Mouse (Mus musculus): ENCODE measurements around the gene Zfp524. TPM values are rescaled to one million over a fixed set of nuclear protein-coding genes. Genes with fewer than 3 reads are reported as not detected.

Gene Zfp524
- polyA plus RNA-seq, 1 experiment from 2014 or later: 10.7 TPM

DNA sequence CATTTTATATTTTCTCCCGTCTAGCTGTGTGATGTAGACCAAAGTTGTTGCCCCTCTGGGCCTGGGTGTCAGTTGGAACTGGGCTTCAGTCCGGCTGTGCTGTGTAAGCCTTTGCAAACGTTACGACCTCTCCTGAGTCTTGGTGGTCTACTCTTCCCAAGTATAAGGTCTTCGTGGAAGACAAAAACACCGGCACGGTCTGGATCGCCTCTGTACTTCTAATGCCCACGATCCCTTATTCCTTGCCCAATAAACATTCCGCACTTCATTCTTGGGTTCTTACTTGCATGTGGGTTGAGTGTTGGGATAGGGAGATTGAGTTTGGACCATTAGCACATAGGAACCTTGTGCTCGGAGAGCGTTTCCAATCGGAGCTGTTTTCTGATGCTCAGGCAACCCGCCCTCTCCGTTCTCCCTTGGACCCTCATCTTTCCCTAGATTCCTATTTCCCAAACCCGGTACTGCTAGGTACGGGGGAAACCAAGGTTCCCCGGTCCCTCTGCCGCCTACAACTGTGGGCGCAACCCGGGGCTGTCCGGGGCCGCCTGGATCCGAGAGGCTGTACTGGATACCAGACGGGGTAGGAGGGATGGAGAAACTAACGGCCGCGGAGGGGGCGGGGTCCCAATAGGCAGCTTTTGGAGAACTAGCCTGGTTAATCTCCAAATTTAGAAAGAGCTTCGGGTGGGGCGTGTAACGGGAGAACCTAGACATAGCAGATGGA, 39.4 kb downstream of the Zfp524 start:
- WGBS: 9% methylated on average over 32 of the region's 32 CpGs
- Histone ChIP-seq H3K4me3 (peak overlapping the region; percentile 73), H3K4me1 (peaks cover 55% of the 10 kb centered on the region), H3K36me3 (no peaks in the 10 kb centered on the region), H3K4me2 (replicated peaks) (peak overlapping the region; percentile 89), H3K9me3 (no peaks in the 10 kb centered on the region), H3K27me3 (peaks cover 61% of the 10 kb centered on the region), H3K9ac (peak overlapping the region; percentile 66), H3K27ac (no peak overlapping the region)
- ATAC-seq (ENCODE audit: low FRiP score, low read depth): no peak

GRCm38 (mm10) chr7:5056651-5057263, 42.5 kb downstream of the Zfp524 start:
- Histone ChIP-seq H3K27me3 (peaks cover 61% of the 10 kb centered on the region), H3K27ac (peak overlapping the region; percentile 48; the same call in 1 of the 2 replicates), H3K9me3 (no peaks in the 10 kb centered on the region), H3K9ac (peak overlapping the region; percentile 87), H3K4me1 (peaks cover 61% of the 10 kb centered on the region), H3K36me3 (no peaks in the 10 kb centered on the region), H3K4me2 (replicated peaks) (peak overlapping the region; percentile 81), H3K4me3 (peak overlapping the region; percentile 70)
- 2% methylated on average over 43 of the region's 55 CpGs for WGBS
- 0 out of 2 replicates have a peak, but pooled peaks have one; percentile 5 for ATAC-seq (ENCODE audit: low FRiP score, low read depth)

DNA sequence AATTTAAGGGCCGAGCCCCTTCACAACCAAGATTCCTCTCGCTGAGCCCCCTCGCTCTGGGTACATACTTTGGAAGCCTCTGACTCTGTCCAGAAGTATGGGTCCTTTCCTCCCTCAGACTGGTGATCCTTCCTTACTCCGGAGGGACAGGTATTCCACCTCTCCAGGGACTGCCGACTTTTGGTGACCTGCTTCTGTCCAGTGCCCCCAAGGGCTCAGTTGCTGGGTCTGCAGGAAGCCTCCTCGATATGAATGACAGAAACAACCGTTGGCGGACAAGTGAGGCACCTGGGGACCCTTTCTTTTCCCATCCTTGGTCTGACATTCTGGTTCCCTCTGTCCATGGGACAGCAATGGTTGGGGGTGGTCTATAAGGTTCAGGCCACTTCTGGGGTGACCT, 43.2 kb downstream of the Zfp524 start:
- Histone ChIP-seq H3K27ac (no peak overlapping the region), H3K36me3 (no peaks in the 10 kb centered on the region), H3K4me3 (peak overlapping the region; percentile 70), H3K4me1 (peaks cover 55% of the 10 kb centered on the region), H3K27me3 (peaks cover 59% of the 10 kb centered on the region), H3K9me3 (no peaks in the 10 kb centered on the region), H3K9ac (peak overlapping the region; percentile 87), H3K4me2 (replicated peaks) (peak overlapping the region; percentile 81)
- WGBS: 24% methylated on average over 8 of the region's 8 CpGs
- ATAC-seq (ENCODE audit: low FRiP score, low read depth): no peak

DNA sequence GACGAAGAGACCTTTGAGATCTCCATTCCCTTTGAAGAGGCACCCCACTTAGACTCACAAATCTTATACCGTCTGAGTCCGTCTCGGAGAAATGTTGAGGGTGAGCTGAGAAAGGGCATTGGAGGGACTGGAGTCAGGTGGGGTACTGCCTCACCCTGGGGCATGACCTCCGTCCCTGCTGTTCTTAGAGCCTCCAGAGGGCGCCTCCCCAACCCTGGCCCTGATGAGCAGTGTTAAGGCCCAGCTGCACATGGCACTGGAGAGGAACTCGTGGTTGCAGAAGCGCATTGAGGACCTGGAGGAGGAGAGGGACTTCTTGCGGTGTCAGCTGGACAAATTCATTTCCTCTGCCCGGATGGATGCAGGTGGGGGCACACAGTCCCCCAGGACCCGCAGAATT, 43.6 kb downstream of the Zfp524 start:
- WGBS: 34% methylated on average over 11 of the region's 11 CpGs
- Histone ChIP-seq H3K27ac (no peak overlapping the region), H3K4me1 (peaks cover 51% of the 10 kb centered on the region), H3K9ac (peak overlapping the region; percentile 87; the same call in 1 of the 2 replicates), H3K4me3 (peak overlapping the region; percentile 70), H3K27me3 (peaks cover 54% of the 10 kb centered on the region), H3K4me2 (replicated peaks) (peak overlapping the region; percentile 81), H3K9me3 (no peaks in the 10 kb centered on the region), H3K36me3 (no peaks in the 10 kb centered on the region)
- ATAC-seq (ENCODE audit: low FRiP score, low read depth): no peak

DNA sequence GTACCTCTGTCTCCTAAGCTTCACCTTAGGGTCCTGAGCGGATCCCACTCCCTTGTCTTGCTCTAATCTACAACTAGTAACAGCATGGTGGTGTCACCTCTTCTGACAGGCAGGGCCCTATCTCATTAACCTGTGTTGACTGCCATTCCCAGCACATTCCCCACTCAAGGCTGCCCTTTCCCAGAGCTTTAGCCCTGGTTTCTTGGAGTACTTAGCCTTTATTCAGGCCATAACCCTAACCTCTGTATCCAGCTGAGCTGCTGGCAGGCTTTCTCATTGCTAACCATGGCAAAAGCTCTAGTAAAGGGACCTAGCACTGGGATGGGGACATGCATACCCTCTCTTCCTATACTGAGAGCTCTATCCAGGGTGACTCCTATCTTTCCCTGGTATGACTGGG, 44.4 kb downstream of the Zfp524 start:
- H3K27me3 ChIP-seq: peaks cover 46% of the 10 kb centered on the region
- H3K27ac ChIP-seq: no peak overlapping the region
- no peak for ATAC-seq (ENCODE audit: low FRiP score, low read depth)
- no peak overlapping the region for H3K4me3 ChIP-seq
- no peaks in the 10 kb centered on the region for H3K9me3 ChIP-seq
- 93% methylated on average over 1 of the region's 1 CpGs for WGBS
- H3K4me1 ChIP-seq: peaks cover 49% of the 10 kb centered on the region
- H3K9ac ChIP-seq: no peak overlapping the region
- no peaks in the 10 kb centered on the region for H3K36me3 ChIP-seq
- no peak overlapping the region for H3K4me2 ChIP-seq (replicated peaks)

- Histone ChIP-seq H3K36me3 (no peaks in the 10 kb centered on the region), H3K4me1 (peaks cover 49% of the 10 kb centered on the region), H3K27me3 (peaks cover 38% of the 10 kb centered on the region), H3K9me3 (no peaks in the 10 kb centered on the region), H3K27ac (no peak overlapping the region), H3K4me2 (replicated peaks) (peak overlapping the region; percentile 89), H3K9ac (0 out of 2 replicates have a peak overlapping the region, but pooled peaks have one; percentile 31), H3K4me3 (0 out of 2 replicates have a peak overlapping the region, but pooled peaks have one; percentile 3)
- 89% methylated on average over 12 of the region's 12 CpGs for WGBS
- no peak for ATAC-seq (ENCODE audit: low FRiP score, low read depth)
Measured at GRCm38 (mm10) chr7:5059421-5059820, 45.2 kb downstream of the Zfp524 start.

DNA sequence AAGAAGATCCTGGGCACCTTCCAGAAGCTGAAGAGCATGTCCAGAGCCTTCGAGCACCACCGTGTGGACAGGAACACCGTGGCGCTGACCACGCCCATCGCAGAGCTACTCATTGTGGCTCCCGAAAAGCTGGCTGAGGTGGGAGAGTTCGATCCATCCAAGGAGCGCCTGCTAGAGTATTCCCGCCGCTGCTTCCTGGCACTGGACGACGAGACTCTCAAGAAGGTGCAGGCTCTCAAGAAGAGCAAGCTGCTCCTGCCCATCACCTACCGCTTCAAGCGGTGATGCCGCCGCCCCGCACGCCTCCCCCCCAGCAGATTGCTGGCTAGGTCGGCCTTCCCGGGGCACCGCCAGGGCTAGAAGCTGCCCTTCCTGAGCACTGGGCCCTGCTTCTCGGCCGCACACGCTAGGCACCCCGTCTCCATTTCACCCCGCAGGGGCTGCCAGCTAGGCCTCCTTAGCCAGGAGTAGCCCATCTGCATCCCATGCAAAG, 46.1 kb downstream of the Zfp524 start:
- H3K36me3 ChIP-seq: no peaks in the 10 kb centered on the region
- no peak for ATAC-seq (ENCODE audit: low FRiP score, low read depth)

DNA sequence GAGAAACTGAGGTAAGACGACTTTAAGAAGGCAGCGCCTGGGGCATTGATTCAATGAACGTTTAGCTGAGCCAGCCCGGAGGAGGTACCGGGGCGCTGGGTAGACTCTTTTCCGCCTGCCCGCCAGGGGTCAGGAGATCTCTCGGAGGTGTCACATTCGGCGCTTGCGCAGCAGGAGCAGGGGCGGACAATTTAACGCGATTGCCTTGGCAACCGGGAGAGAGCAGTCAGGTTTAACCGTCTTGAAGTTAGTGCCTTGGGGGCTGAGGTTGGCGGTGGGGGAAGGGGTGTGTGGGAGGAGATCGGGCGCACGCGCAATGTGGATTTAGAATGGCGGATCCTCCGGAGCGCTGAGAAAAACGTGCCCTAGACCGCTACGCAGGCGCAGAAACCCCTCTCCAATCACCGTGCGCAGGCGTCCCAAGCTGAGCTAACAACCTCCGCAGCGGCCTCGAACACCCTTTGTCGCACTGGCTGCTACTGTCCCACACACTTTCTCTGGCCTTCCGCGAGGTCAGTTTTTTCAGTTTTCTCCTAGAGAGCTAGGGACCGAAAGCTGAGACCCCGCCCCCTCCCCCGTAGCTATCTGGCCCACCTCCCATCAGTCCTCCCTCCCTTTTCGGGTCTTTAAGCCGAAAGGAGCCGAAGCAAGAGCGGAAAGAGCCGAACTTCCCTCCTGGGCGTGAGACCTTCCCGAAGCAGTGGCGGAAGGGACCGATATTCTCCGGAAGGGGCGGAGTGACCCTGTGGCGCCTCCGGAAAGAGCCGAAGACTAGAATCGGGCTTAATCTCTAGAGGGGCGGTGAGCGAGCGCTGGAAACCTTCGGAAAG, 46.9 kb downstream of the Zfp524 start:
- peak overlapping the region; percentile 75 for H3K4me3 ChIP-seq
- ATAC-seq (ENCODE audit: low FRiP score, low read depth): peak; percentile 89
- H3K9ac ChIP-seq: peak overlapping the region; percentile 93
- H3K27me3 ChIP-seq: peaks cover 21% of the 10 kb centered on the region
- WGBS: under 1% methylated on average over 60 of the region's 60 CpGs
- H3K4me2 ChIP-seq (replicated peaks): peak overlapping the region; percentile 89
- H3K4me1 ChIP-seq: peaks cover 53% of the 10 kb centered on the region
- peaks cover 4% of the 10 kb centered on the region for H3K36me3 ChIP-seq
- peak overlapping the region; percentile 99 for H3K27ac ChIP-seq
- no peaks in the 10 kb centered on the region for H3K9me3 ChIP-seq

More for the DNA sequence above, 46.1 kb downstream of the Zfp524 start:
- peak overlapping the region; percentile 75 for H3K4me3 ChIP-seq
- 4% methylated on average over 27 of the region's 27 CpGs for WGBS
- peaks cover 30% of the 10 kb centered on the region for H3K27me3 ChIP-seq
- H3K9ac ChIP-seq: peak overlapping the region; percentile 93
- H3K4me1 ChIP-seq: peaks cover 53% of the 10 kb centered on the region
- peak overlapping the region; percentile 89 for H3K4me2 ChIP-seq (replicated peaks)
- H3K9me3 ChIP-seq: no peaks in the 10 kb centered on the region
- H3K27ac ChIP-seq: peak overlapping the region; percentile 99

GRCm38 (mm10) chr7:5061774-5062359, 47.7 kb downstream of the Zfp524 start, which contains the start of gene U2af2:
TSS of gene U2af2 (plus strand) at chr7:5062143.
- Histone ChIP-seq H3K4me2 (replicated peaks) (peak within 1 kb of the TSS; percentile 89), H3K36me3 (peaks cover 11% of the 10 kb centered on the region), H3K9me3 (no peaks in the 10 kb centered on the region), H3K27me3 (peaks cover 17% of the 10 kb centered on the region), H3K9ac (peak within 1 kb of the TSS; percentile 93), H3K4me1 (peaks cover 52% of the 10 kb centered on the region), H3K4me3 (peak within 1 kb of the TSS; percentile 75), H3K27ac (peak within 1 kb of the TSS; percentile 99)
- peak; percentile 77 for ATAC-seq (ENCODE audit: low FRiP score, low read depth)
- under 1% methylated on average over 62 of the region's 65 CpGs for WGBS

DNA sequence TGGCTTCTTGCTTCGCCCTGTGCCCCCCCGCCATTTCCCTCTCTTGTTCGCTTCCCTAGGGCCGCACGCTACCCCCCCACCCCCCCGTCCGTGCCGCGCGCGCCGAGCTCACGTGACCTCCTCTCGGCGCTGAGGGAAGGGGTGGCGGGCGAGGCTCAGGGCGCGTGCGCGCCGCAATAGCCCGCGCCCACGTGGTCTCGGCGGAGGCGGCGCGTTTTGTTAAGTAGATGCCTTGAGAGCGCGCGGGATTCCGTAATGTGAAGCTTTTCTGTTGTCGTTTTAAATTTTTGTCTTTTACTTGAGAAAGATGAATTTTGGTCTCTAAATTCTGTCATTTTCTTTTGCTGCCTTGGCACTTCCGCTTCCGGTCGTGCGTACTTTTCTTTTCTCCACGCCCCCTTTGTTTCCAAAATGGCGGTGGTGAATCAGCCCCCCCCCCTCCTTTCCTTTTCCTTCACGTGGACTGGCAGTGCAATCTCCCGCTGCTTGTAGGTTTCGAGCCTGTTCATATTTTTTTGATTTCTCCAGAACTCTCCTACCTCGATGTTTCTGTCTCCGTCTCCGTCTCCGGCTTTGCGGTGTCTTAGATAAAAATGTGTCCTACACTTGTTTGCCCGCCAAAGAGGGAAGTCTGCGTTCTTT, 48.3 kb downstream of the Zfp524 start:
- Histone ChIP-seq H3K4me1 (peaks cover 46% of the 10 kb centered on the region), H3K4me3 (peak overlapping the region; percentile 75), H3K9ac (peak overlapping the region; percentile 93), H3K27ac (peak overlapping the region; percentile 99), H3K36me3 (peaks cover 17% of the 10 kb centered on the region), H3K27me3 (peaks cover 11% of the 10 kb centered on the region), H3K9me3 (no peaks in the 10 kb centered on the region), H3K4me2 (replicated peaks) (peak overlapping the region; percentile 84)
- peak; percentile 45 for ATAC-seq (ENCODE audit: low FRiP score, low read depth)
- WGBS: under 1% methylated on average over 51 of the region's 51 CpGs

- WGBS: 92% methylated on average over 6 of the region's 6 CpGs
- H3K4me2 ChIP-seq (replicated peaks): peak overlapping the region; percentile 84; the same call in 1 of the 2 replicates
Measured at GRCm38 (mm10) chr7:5064886-5065285, 50.7 kb downstream of the Zfp524 start.

More at GRCm38 (mm10) chr7:5064886-5065285, 50.7 kb downstream of the Zfp524 start:
- H3K27ac ChIP-seq: no peak overlapping the region
- no peak overlapping the region for H3K9ac ChIP-seq
- H3K27me3 ChIP-seq: no peaks in the 10 kb centered on the region
- H3K4me3 ChIP-seq: no peak overlapping the region
- ATAC-seq (ENCODE audit: low FRiP score, low read depth): no peak
- H3K36me3 ChIP-seq: peaks cover 41% of the 10 kb centered on the region
- peaks cover 33% of the 10 kb centered on the region for H3K4me1 ChIP-seq
- no peaks in the 10 kb centered on the region for H3K9me3 ChIP-seq

All from limb, embryonic 13.5 days (tissue).